Mouse (Mus musculus) Patski (cell line): ENCODE measurements around the gene Nudt9. TPM values are rescaled to one million over a fixed set of nuclear protein-coding genes. Genes with fewer than 3 reads are reported as not detected.

Experiments
- ATAC-seq: fragments of 100-300 bp; one replicate; pipeline ENCODE4 v1.8.0; 2021
- CTCF ChIA-PET: fragments of 350-600 bp; sonication (Branson Sonifier 250); formaldehyde crosslinking; loops from one replicate; lab custom pipeline; 2022; ENCODE audit warnings: inconsistent platforms; lab: Charles Lee
- POLR2A ChIA-PET: fragments of 350-600 bp; sonication (Branson Sonifier 250); formaldehyde crosslinking; loops from one replicate; lab custom pipeline; 2022; ENCODE audit warnings: antibody characterized with exemption, inconsistent platforms; lab: Charles Lee
- DNase-seq: peaks from one replicate; pipeline ENCODE4 v3.0.0-alpha.2; 2011; ENCODE audit warnings: low read depth, low spot score
- H3K27me3 ChIP-seq: fragments of 371-371 bp; one replicate; pipeline ENCODE4 v1.5.1; 2021
- CTCF ChIP-seq: fragments of 100-300 bp; IDR thresholded peaks from one replicate; pipeline ENCODE4 v1.5.1; 2021
- in situ Hi-C: fragments of 300-500 bp; cut with MboI; formaldehyde crosslinking; loops from 3 replicates; pipeline ENCODE4 v1.11.1; 2018; ENCODE audit warnings: low pct_unique_long_range_greater_than_20kb, mixed read lengths
- polyA plus RNA-seq: library from polyadenylated mRNA; unstranded; gene quantifications from one replicate; pipeline ENCODE4 v1.2.3, GENCODE M21; 2021

The Nudt9 gene
- polyA plus RNA-seq, 1 experiment from 2014 or later = 52.3 TPM

DNA sequence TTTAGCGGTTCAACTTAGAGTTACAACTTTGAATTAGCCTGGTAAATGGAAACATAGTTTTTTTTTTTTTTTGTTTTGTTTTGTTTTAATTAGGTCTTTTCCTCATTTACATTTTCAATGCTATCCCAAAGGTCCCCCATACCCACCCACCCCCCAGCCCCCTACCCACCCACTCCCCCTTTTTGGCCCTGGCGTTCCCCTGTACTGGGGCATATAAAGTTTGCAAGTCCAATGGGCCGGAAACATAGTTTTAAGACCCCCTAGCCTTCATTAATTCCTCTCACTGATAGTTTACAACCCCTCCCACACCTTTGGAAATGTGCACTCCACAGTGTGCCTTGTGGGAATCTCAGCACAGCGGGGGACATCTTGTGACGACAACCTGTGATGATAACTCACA is 27.5 kb downstream of the Nudt9 start:
- in situ Hi-C loops = no loop called here
- no peak for TF ChIP-seq CTCF
- POLR2A ChIA-PET = interaction anchor here (0.6 kb wide), 1 partner anchor 14 kb away, joined by 4 read pairs; no protein-coding TSS in a partner anchor

DNA sequence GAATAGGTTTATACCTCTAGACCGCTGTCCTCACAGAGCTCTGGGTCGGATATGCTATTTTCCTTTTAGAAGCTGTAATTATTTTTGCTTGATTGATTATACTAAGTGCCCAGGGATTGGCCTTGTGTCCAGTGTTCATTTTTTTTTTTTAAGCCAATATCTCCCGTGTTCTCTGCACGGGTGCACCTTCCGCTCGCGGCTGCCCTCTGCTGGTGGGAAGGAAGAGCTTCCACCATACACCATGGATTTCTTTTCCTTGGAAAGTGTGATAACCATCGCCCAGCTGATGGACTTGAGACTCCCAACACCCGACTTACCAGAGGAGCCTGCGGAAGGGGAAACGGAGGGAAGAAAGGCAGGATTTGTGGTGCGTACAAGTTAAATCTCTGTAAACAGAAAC is 28.3 kb downstream of the Nudt9 start:
- POLR2A ChIA-PET = no interaction called here
- ATAC-seq (no peak), DNase-seq (no peak)
- in situ Hi-C loops = no loop called here
- TF ChIP-seq CTCF = peak; percentile 83
- peaks cover 24% of the 10 kb centered on the region for H3K27me3 ChIP-seq
- CTCF ChIA-PET = interaction anchor here (0.6 to 4.7 kb wide), 27 partner anchors 8 to 1601 kb away, joined by 3 to 38 read pairs (median 4); no protein-coding TSS in a partner anchor

More for the DNA sequence above, 27.5 kb downstream of the Nudt9 start:
- CTCF ChIA-PET = interaction anchor here (0.8 to 4.7 kb wide), 21 partner anchors 9 to 146 kb away, joined by 3 to 38 read pairs (median 6); no protein-coding TSS in a partner anchor
- ATAC-seq (no peak), DNase-seq (no peak)
- peaks cover 24% of the 10 kb centered on the region for H3K27me3 ChIP-seq

DNA sequence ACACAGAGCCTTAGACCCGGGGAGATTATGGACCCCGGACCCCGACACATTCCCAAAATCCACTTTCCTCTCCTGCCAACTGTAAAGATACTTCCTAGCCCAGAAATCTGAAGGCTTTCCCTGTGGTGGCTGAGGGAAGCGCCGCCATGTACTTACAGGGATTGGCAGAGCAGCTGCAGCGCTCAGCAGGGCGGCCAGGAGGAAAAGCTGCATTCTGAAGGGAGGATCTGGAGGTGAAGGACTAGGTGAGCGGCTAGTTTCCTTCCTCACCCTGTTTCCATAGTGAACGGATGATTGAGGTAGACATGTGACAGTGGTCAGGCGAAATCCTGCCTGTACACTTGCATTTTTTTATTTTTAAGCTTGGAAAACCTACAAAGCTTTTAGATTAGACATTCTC is 30.3 kb downstream of the Nudt9 start:
- peaks cover 28% of the 10 kb centered on the region for H3K27me3 ChIP-seq
- no peak for ATAC-seq
- no peak for DNase-seq
- CTCF ChIA-PET = interaction anchor here (0.7 to 4.7 kb wide), 9 partner anchors 11 to 82 kb away, joined by 3 to 38 read pairs (median 4); no protein-coding TSS in a partner anchor
- no peak for TF ChIP-seq CTCF
- POLR2A ChIA-PET = interaction anchor here (1.1 kb wide), 1 partner anchor 9 kb away, joined by 3 read pairs; no protein-coding TSS in a partner anchor
- in situ Hi-C loops = no loop called here

DNA sequence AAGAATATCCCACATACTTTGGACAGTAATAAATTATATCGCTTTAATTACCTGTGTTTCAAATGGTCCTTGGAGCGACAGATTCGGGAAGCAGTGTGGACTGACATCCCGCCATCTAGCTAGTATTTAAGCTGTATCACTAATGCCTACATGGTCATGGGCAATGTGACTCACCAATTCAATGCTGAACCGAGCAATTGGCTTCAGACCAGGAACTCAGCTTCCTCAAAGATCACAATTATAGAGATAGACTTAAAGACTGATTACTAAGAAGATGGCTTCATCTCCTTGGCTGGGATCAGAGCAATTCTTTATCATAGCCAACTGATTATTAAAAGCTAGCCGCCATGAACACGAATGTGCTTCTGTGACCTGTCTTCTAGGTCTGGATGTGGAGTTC is 31.4 kb downstream of the Nudt9 start, which contains the start of gene Gm17660:
Gene Gm17660 (minus strand): TSS at position 101 of the 400 bp plus-strand sequence.
- TF ChIP-seq CTCF = no peak
- peaks cover 28% of the 10 kb centered on the region for H3K27me3 ChIP-seq
- ATAC-seq (no peak), DNase-seq (no peak)
- ChIA-PET CTCF (interaction anchor here (1.4 to 2.9 kb wide), 4 partner anchors 9 to 79 kb away, joined by 4 to 9 read pairs (median 6); no protein-coding TSS in a partner anchor), POLR2A (no interaction called here)
- in situ Hi-C loops = no loop called here

DNA sequence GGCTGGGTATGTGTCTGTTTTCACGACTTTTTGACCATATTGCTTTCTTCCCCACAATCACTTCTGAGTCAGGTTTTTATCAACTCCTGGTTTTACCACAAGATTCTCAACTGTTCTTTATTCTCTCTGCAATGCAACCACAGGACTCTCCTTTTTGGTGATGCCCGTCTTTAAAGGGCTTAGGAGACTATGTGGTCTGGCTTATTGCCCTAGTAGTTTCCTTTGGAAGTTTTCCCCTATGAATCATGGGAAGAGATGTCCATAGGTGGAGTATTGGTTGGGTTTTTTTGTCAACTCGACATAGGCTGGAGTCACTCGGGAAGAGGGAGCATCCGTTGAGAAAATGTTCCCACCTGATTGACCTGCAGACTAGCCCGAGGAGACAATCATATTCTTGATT is 34.6 kb downstream of the Nudt9 start:
- in situ Hi-C loops = no loop called here

DNA sequence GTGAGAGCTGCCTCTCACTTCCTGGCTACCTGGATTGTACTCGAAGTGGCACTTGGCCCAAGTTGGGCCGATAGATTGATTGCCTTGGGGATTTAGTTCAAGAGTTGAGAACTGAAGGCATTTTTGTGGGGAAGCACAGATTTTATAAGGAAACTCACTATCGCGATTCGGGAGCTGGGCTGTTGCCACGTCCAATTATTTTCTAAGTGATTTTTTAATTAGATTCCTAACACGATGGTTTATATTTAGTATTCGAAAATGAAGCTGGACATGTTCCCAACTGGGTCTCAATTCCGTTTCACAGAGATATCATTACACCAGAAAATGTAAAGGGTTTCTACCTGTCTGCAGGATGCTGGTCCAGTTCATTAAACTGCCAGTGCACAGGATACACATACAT is 39.3 kb downstream of the Nudt9 start:
- ATAC-seq (no peak), DNase-seq (no peak)
- ChIA-PET CTCF (interaction anchor here (0.9 kb wide), 1 partner anchor 11 kb away, joined by 4 read pairs; no protein-coding TSS in a partner anchor), POLR2A (interaction anchor here (0.7 kb wide), 1 partner anchor 10 kb away, joined by 3 read pairs; no protein-coding TSS in a partner anchor)
- no peak for TF ChIP-seq CTCF
- no peaks in the 10 kb centered on the region for H3K27me3 ChIP-seq
- in situ Hi-C loops = no loop called here

More for the DNA sequence above, 34.6 kb downstream of the Nudt9 start:
- CTCF ChIA-PET = no interaction called here
- POLR2A ChIA-PET = no interaction called here
- no peak for TF ChIP-seq CTCF
- no peak for ATAC-seq
- DNase-seq = no peak
- H3K27me3 ChIP-seq = peaks cover 19% of the 10 kb centered on the region

DNA sequence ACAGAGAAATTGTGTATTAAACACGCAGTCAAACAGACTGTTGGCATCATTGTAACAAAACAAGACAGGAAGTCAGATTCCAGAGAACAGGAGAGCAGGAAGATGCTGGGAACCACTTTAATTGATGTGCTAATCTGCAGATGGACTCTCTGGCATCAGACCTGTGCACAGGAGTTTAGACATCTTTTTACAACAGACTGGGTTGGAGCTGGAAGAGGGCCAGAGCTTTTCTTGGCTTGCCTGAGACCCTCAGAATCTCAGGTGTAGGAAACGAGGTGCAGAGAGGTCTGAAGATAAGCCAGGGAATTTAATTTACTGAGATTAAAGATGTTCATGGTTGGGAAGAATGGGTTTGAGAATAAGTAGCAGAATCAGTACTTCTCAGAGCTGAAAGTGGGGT is 43.6 kb downstream of the Nudt9 start:
- TF ChIP-seq CTCF = no peak
- in situ Hi-C loops = no loop called here
- H3K27me3 ChIP-seq = peaks cover 7% of the 10 kb centered on the region
- no peak for DNase-seq
- ChIA-PET CTCF (interaction anchor here (1.8 kb wide), 1 partner anchor 13 kb away, joined by 4 read pairs; the partner anchor contains the start of gene Gm17660), POLR2A (interaction anchor here (0.6 kb wide), 1 partner anchor 10 kb away, joined by 3 read pairs; no protein-coding TSS in a partner anchor)
- ATAC-seq = no peak

DNA sequence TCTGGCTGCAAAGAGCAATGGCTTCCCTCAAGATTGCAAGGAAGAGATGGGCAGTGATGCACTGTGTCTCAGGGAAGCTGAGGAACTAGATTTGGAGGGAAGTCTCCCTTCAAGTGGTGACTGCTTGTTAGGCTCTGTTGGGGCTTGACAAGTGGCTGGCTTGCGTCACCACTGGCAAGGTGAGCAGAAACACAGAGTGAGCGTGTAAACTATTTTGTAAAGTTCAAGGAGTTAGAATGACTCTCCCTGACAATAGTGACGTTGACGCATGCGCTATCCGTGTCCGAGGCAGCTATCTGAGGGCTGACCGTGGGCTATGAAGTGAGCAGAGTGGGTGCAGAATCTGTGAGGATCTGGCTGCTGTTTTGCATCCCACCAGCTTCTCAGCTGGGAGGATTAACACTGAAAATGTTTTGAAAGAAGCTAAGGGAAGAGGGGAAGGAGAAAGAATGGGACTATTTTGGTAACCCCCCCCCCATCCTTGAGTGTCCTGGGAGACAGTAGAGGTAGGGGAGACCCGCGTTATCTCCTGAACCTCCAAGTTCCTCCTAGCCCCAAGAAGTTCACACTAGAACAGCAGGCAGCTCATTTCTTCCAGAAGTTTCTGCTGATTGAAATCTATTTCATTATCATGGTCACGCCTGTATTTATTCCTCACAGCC is 49.4 kb downstream of the Nudt9 start:
- DNase-seq (no peak), ATAC-seq (no peak)
- POLR2A ChIA-PET = no interaction called here
- CTCF ChIA-PET = interaction anchor here (0.8 to 1.0 kb wide), 2 partner anchors 9 to 21 kb away, joined by 3 to 4 read pairs; no protein-coding TSS in a partner anchor
- in situ Hi-C loops = no loop called here
- H3K27me3 ChIP-seq = peaks cover 11% of the 10 kb centered on the region
- no peak for TF ChIP-seq CTCF

DNA sequence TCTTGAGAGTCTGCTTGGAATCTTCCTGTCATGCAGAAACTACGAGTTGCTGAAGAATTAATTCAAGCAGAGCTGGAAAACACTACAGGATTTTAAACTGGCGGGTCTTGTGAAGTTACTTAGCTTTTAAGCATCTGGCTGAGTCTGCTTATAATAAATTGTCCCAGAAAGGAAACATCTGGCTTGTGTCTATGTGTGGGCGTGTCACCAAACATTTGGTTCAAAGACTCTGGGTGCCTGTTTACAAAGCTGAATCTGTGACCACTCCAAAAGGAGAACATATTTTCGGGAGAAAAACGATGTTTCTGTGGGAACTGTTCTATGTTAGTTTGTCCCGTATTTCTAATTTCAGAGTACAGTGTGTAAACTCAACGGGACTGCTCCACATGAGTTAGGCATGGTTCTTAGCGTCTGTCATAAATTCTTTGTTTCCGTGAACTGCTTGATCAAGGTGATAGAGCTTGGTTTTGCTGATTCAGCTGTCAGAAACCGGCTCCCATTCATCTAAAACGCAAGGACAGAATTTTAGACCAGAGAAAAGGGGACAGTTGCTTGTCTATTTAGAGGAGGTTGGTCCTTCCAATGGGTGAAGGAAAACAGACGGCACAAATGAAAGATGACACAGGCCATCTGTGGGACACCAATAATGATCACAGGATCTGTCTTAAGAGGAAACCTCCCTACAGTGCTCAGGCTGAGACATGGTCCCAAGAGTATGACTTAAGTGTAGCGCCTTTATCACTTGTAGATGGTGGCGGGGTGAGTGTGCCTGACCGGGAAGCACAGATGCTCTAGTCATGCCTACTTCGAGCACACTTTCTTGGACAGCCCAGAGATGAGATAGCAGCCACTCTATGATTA is 50.2 kb downstream of the Nudt9 start:
- H3K27me3 ChIP-seq = peaks cover 13% of the 10 kb centered on the region
- ATAC-seq (no peak), DNase-seq (no peak)
- TF ChIP-seq CTCF = no peak
- in situ Hi-C loops = no loop called here
- ChIA-PET CTCF (interaction anchor here (0.8 to 1.0 kb wide), 2 partner anchors 9 to 22 kb away, joined by 3 to 4 read pairs; no protein-coding TSS in a partner anchor), POLR2A (no interaction called here)
